Mouse (Mus musculus) CH12.LX (cell line): ENCODE data around the gene Sdccag8.

Experiments
- CHD2 ChIP-seq: IDR thresholded peaks from 2 replicates; pipeline ENCODE4 v1.6.1; 2011; ENCODE audit warnings: low read length, improper control_type of control experiment
- CTCF ChIP-seq, 2 experiments: IDR thresholded peaks in 1 of 2; conservative IDR thresholded peaks in 1 of 2; 2 replicates each; pipeline ENCODE4 v1.5.1; 2011 to 2012; ENCODE audit warnings: low read depth in 2 of 2, low read length in 2 of 2, improper control_type of control experiment in 1 of 2, inconsistent platforms in 1 of 2, mild to moderate bottlenecking in 1 of 2, moderate library complexity in 1 of 2
- E2F4 ChIP-seq: IDR thresholded peaks from 2 replicates; pipeline ENCODE4 v1.6.1; 2011; ENCODE audit warnings: low read depth, low read length, improper control_type of control experiment; ENCODE audit not compliant: insufficient replicate concordance
- EP300 ChIP-seq: IDR thresholded peaks from 2 replicates; pipeline ENCODE4 v1.6.1; 2011; ENCODE audit warnings: low read length, improper control_type of control experiment
- KAT2A ChIP-seq: IDR thresholded peaks from 2 replicates; pipeline ENCODE4 v1.6.1; 2012; ENCODE audit warnings: low read length, improper control_type of control experiment, inconsistent platforms; ENCODE audit not compliant: insufficient replicate concordance
- MAZ ChIP-seq: IDR thresholded peaks from 2 replicates; pipeline ENCODE4 v1.6.1; 2012; ENCODE audit warnings: low read depth, mild to moderate bottlenecking, inconsistent platforms, low read length, improper control_type of control experiment, moderate library complexity
- MEF2A ChIP-seq: IDR thresholded peaks from 2 replicates; pipeline ENCODE4 v1.6.1; 2014; ENCODE audit warnings: low read depth, mild to moderate bottlenecking, inconsistent platforms, low read length, improper control_type of control experiment, borderline replicate concordance
- NRF1 ChIP-seq: IDR thresholded peaks from 2 replicates; pipeline ENCODE4 v1.6.1; 2014; ENCODE audit warnings: low read depth, mild to moderate bottlenecking, inconsistent platforms, low read length, improper control_type of control experiment, moderate library complexity
- POLR2A ChIP-seq: IDR thresholded peaks from 2 replicates; pipeline ENCODE4 v1.6.1; 2011; ENCODE audit warnings: low read depth, mild to moderate bottlenecking, improper control_type of control experiment, low read length
- RAD21 ChIP-seq: IDR thresholded peaks from 2 replicates; pipeline ENCODE4 v1.6.1; 2011; ENCODE audit warnings: low read depth, mild to moderate bottlenecking, low read length, improper control_type of control experiment, moderate library complexity
- TBP ChIP-seq: conservative IDR thresholded peaks from 2 replicates; pipeline ENCODE4 v1.6.1; 2011; ENCODE audit warnings: low read depth, low read length, improper control_type of control experiment
- USF1 ChIP-seq: IDR thresholded peaks from 2 replicates; pipeline ENCODE4 v1.6.1; 2014; ENCODE audit warnings: low read depth, mild to moderate bottlenecking, inconsistent platforms, low read length, improper control_type of control experiment

- no peak for TF ChIP-seq KAT2A
- no peak for TF ChIP-seq EP300
- TF ChIP-seq RAD21: no peak
- TF ChIP-seq POLR2A: no peak
- no peak for TF ChIP-seq CTCF (conservative IDR thresholded peaks at IDR 0.05 in 1 of 2, IDR thresholded peaks at IDR 0.05 in 1 of 2; ENCODE audit: low read depth in 2 of 2, low read length in 2 of 2)
- TF ChIP-seq NRF1: no peak
- TF ChIP-seq USF1: no peak
- no peak for TF ChIP-seq MAZ
- no peak for TF ChIP-seq MEF2A
- no peak for TF ChIP-seq CHD2
- TF ChIP-seq TBP: no peak
- TF ChIP-seq E2F4: no peak
Measured at GRCm38 (mm10) chr1:176997711-176998689, 183.5 kb downstream of the Sdccag8 start.
